Mouse (Mus musculus) megakaryocyte, embryonic 14.5 days (primary cell): ENCODE data around the gene Ethe1. TPM values are rescaled to one million over a fixed set of nuclear protein-coding genes. Genes with fewer than 3 reads are reported as not detected.

Source experiments
- H3K27me3 ChIP-seq: replicated peaks from 2 replicates; pipeline ENCODE3; 2012; ENCODE audit warnings: inconsistent platforms
- H3K36me3 ChIP-seq: replicated peaks from 2 replicates; pipeline ENCODE3; 2012; ENCODE audit warnings: low read length, inconsistent platforms, mixed read lengths
- H3K4me1 ChIP-seq: 2 replicates; pipeline ENCODE4 v1.6.1; 2012; ENCODE audit warnings: inconsistent platforms
- H3K4me3 ChIP-seq: replicated peaks from 2 replicates; pipeline ENCODE3; 2012; ENCODE audit warnings: moderate library complexity, mild to moderate bottlenecking, inconsistent platforms
- H3K9me3 ChIP-seq: 2 replicates; pipeline ENCODE4 v1.6.1; 2012; ENCODE audit warnings: inconsistent platforms
- FLI1 ChIP-seq: IDR thresholded peaks from 2 replicates; pipeline ENCODE4 v1.6.1; 2012; ENCODE audit warnings: low read length, inconsistent platforms, mixed read lengths
- GATA1 ChIP-seq: IDR thresholded peaks from 3 replicates; pipeline ENCODE4 v1.6.1; 2012; ENCODE audit warnings: mixed read lengths, low read length, inconsistent platforms, borderline replicate concordance
- polyA plus RNA-seq: library from polyadenylated mRNA; stranded (reverse); fragments of >175 nt; gene quantifications from 2 replicates; pipeline ENCODE4 v1.2.3, GENCODE M21; 2012; ENCODE audit warnings: low replicate concordance; ENCODE audit not compliant: insufficient read depth

Gene Ethe1
- polyA plus RNA-seq = 14.5 and 17.5 TPM in 2 replicates

DNA sequence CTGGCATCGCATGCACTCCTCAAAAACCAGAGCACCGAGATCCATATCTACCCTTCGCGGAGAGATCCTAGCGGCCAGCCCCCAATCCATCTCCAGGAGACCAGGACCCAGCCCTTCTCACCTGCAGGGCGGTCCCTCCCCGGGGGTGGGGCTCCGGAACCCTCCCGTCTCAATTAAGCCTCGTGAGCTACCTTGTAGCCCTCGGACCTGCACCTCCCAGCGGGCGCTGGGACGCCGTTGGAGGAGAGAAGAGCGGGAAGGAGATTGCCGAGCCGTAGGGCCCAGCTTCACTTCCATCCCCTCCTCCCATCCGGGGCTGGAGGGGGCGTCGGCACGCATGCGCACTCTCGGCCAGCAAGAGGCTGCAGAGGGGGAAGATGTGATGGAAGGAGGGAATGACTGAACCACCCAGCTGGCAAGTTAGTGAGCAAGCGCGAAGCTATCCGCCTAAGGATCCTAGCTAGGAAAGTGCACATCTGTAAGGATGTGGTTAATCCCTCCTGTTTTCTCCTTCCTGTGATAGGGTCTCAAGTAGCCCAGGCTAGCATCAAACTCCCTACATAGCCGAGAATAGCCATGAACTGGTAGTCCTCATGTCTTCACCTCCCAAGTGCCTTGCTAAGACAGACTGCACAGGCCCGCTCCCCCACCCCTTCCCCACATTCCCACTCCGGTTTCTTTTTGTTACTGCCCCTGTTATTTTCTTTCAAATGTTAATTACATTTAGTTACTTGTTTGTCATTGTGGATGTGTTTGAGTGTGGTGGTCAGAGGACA, at the start of gene Ethe1, which contains the start of gene Zfp575:
Gene Ethe1 (plus strand): TSS at position 214 of the 776 bp plus-strand sequence.
Gene Zfp575 (minus strand): TSS at position 312 of the 776 bp plus-strand sequence.
- H3K27me3 ChIP-seq = peaks cover 38% of the 10 kb centered on the region
- TF ChIP-seq GATA1 = no peak
- TF ChIP-seq FLI1 = no peak
- no peaks in the 10 kb centered on the region for H3K36me3 ChIP-seq
- peaks cover 23% of the 10 kb centered on the region for H3K9me3 ChIP-seq
- peak within 1 kb of the TSS; percentile 59 for H3K4me3 ChIP-seq
- H3K4me1 ChIP-seq = peaks cover 17% of the 10 kb centered on the region

- no peak for TF ChIP-seq GATA1
- TF ChIP-seq FLI1 = no peak
- Histone ChIP-seq H3K9me3 (no peaks in the 10 kb centered on the region), H3K27me3 (peaks cover 12% of the 10 kb centered on the region), H3K36me3 (peaks cover 37% of the 10 kb centered on the region), H3K4me1 (peaks cover 7% of the 10 kb centered on the region), H3K4me3 (peak overlapping the region; percentile 55)
Observed at GRCm38 (mm10) chr7:24537591-24537990, 49.8 kb upstream of the Ethe1 start.

GRCm38 (mm10) chr7:24538154-24538553, 49.2 kb upstream of the Ethe1 start:
- peaks cover 7% of the 10 kb centered on the region for H3K4me1 ChIP-seq
- TF ChIP-seq GATA1 (no peak), FLI1 (no peak)
- H3K27me3 ChIP-seq = peaks cover 12% of the 10 kb centered on the region
- no peak overlapping the region for H3K4me3 ChIP-seq
- H3K9me3 ChIP-seq = no peaks in the 10 kb centered on the region
- peaks cover 33% of the 10 kb centered on the region for H3K36me3 ChIP-seq

DNA sequence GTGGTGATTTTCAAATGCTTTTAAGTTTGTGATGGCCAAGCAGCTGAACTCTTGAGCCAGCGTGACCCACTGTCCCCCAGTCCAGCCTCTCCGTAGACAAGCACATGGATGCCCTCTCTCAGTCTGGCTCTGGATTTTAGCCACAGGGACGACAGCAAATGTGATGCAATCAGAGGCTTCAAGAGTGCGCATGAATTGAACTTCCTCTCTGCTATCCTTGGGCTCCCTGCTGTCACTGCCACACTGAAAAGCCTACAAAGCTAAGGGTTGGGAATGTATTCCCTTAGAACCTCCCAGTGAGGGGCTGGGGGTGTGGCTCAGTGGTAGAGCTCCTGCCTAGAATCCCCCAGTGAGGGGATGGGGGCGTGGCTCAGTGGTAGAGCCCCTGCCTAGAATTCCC, 48.6 kb upstream of the Ethe1 start:
- no peak for TF ChIP-seq FLI1
- TF ChIP-seq GATA1 = no peak
- peaks cover 7% of the 10 kb centered on the region for H3K4me1 ChIP-seq
- H3K36me3 ChIP-seq = peaks cover 28% of the 10 kb centered on the region

DNA sequence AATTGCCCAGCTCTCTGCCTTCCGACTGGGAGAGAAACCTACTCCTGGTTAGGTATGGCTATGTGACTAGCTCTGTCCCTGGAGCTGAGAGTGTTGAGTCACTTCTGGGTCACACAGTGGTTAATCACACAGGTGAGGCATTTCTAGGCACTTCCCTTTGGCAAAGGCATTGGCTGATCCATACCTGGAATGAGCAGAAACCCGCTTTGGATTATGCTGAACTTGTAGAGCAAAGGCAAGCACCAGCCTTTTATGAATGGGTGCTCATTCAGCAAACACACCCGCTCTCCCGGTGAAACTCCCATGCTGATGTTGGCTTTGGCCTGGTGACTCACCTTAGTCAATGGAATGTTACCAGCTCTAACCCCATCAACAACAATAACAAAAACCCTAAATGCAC, 47.7 kb upstream of the Ethe1 start:
- H3K9me3 ChIP-seq = peaks cover 2% of the 10 kb centered on the region; the same call in 1 of the 2 replicates
- H3K4me3 ChIP-seq = no peak overlapping the region
- peaks cover 18% of the 10 kb centered on the region for H3K36me3 ChIP-seq
- H3K4me1 ChIP-seq = peaks cover 7% of the 10 kb centered on the region
- peaks cover 12% of the 10 kb centered on the region for H3K27me3 ChIP-seq
- TF ChIP-seq FLI1 (no peak), GATA1 (no peak)

More for the DNA sequence above, 48.6 kb upstream of the Ethe1 start:
- no peak overlapping the region for H3K4me3 ChIP-seq
- H3K9me3 ChIP-seq = no peaks in the 10 kb centered on the region
- peaks cover 12% of the 10 kb centered on the region for H3K27me3 ChIP-seq

GRCm38 (mm10) chr7:24544506-24544905, 42.8 kb upstream of the Ethe1 start:
- H3K4me3 ChIP-seq = no peak overlapping the region
- TF ChIP-seq FLI1 = no peak
- TF ChIP-seq GATA1 = no peak
- peaks cover 13% of the 10 kb centered on the region for H3K36me3 ChIP-seq
- peaks cover 10% of the 10 kb centered on the region for H3K27me3 ChIP-seq
- H3K4me1 ChIP-seq = peaks cover 20% of the 10 kb centered on the region
- H3K9me3 ChIP-seq = peaks cover 4% of the 10 kb centered on the region; the same call in 1 of the 2 replicates

- Histone ChIP-seq H3K9me3 (peaks cover 4% of the 10 kb centered on the region; the same call in 1 of the 2 replicates), H3K4me1 (peaks cover 20% of the 10 kb centered on the region), H3K27me3 (peaks cover 8% of the 10 kb centered on the region), H3K36me3 (peaks cover 29% of the 10 kb centered on the region), H3K4me3 (peak within 1 kb of the TSS; percentile 99)
- no peak for TF ChIP-seq GATA1
- TF ChIP-seq FLI1 = no peak
Observed at GRCm38 (mm10) chr7:24546068-24546614, 41.2 kb upstream of the Ethe1 start, which contains the start of the genes Pinlyp and Xrcc1. Gene Pinlyp (minus strand): TSS chr7:24546118. Gene Xrcc1 (plus strand): TSS chr7:24546289.

GRCm38 (mm10) chr7:24546634-24547389, 40.5 kb upstream of the Ethe1 start:
- peaks cover 4% of the 10 kb centered on the region; the same call in 1 of the 2 replicates for H3K9me3 ChIP-seq
- H3K4me1 ChIP-seq = peaks cover 20% of the 10 kb centered on the region
- H3K4me3 ChIP-seq = peak overlapping the region; percentile 99
- H3K36me3 ChIP-seq = peaks cover 35% of the 10 kb centered on the region
- TF ChIP-seq FLI1 (no peak), GATA1 (peak; percentile 77; the same call in 2 of the 3 replicates)
- H3K27me3 ChIP-seq = peaks cover 4% of the 10 kb centered on the region

GRCm38 (mm10) chr7:24547534-24548036, 39.8 kb upstream of the Ethe1 start:
- Histone ChIP-seq H3K4me1 (peaks cover 20% of the 10 kb centered on the region), H3K9me3 (peaks cover 4% of the 10 kb centered on the region; the same call in 1 of the 2 replicates), H3K4me3 (peak overlapping the region; percentile 99), H3K36me3 (peaks cover 43% of the 10 kb centered on the region), H3K27me3 (no peaks in the 10 kb centered on the region)
- no peak for TF ChIP-seq FLI1
- no peak for TF ChIP-seq GATA1
